Mouse (Mus musculus): ENCODE data around the gene Ppp2r3c. TPM values are rescaled to one million over a fixed set of nuclear protein-coding genes. Genes with fewer than 3 reads are reported as not detected.
"Not testable (repeated sequence)": the region's sequence is repeated elsewhere in the genome, so short reads cannot be mapped to it uniquely, and the experiment has no call there.

The Ppp2r3c gene
- total RNA-seq, 2 experiments from 2014 or later: 10.2 to 11.1 TPM

GRCm38 (mm10) chr12:55299336-55299735 lies 3.5 kb downstream of the Ppp2r3c start, which contains the start of gene 1110008L16Rik:
TSS of gene 1110008L16Rik (plus strand) at chr12:55299577.
- no peak for DNase-seq
- intact Hi-C loops (cut with DNase I; ENCODE audit: low total_unique reads): no loop called here

GRCm38 (mm10) chr12:55298112-55298511 lies 4.7 kb downstream of the Ppp2r3c start:
- no peak for DNase-seq
- intact Hi-C loops (cut with DNase I; ENCODE audit: low total_unique reads): no loop called here

- intact Hi-C loops (cut with DNase I; ENCODE audit: low total_unique reads); DNase-seq: not testable (repeated sequence)
Observed at GRCm38 (mm10) chr12:55277583-55277982, 25.2 kb downstream of the Ppp2r3c start.

GRCm38 (mm10) chr12:55272243-55272642 lies 30.6 kb downstream of the Ppp2r3c start:
- DNase-seq: no peak
- intact Hi-C loops (cut with DNase I; ENCODE audit: low total_unique reads): no loop called here

GRCm38 (mm10) chr12:55263385-55263784 lies 39.4 kb downstream of the Ppp2r3c start:
- intact Hi-C loops (cut with DNase I; ENCODE audit: low total_unique reads); DNase-seq: not testable (repeated sequence)

GRCm38 (mm10) chr12:55261950-55262349 lies 40.8 kb downstream of the Ppp2r3c start:
- intact Hi-C loops (cut with DNase I; ENCODE audit: low total_unique reads); DNase-seq: not testable (repeated sequence)

GRCm38 (mm10) chr12:55242243-55242642 lies 60.6 kb downstream of the Ppp2r3c start:
- intact Hi-C loops (cut with DNase I; ENCODE audit: low total_unique reads): not testable (repeated sequence)

GRCm38 (mm10) chr12:55230520-55230861 lies 72.3 kb downstream of the Ppp2r3c start:
- DNase-seq; intact Hi-C loops (cut with DNase I; ENCODE audit: low total_unique reads): not testable (repeated sequence)

More at GRCm38 (mm10) chr12:55242243-55242642, 60.6 kb downstream of the Ppp2r3c start:
- not testable (repeated sequence) for DNase-seq

- DNase-seq; intact Hi-C loops (cut with DNase I; ENCODE audit: low total_unique reads): not testable (repeated sequence)
Observed at GRCm38 (mm10) chr12:55229626-55230519, 72.9 kb downstream of the Ppp2r3c start, which contains the start of gene Srp54c. TSS of gene Srp54c (plus strand) at chr12:55230168.

Other genes with a start within 250 kb of the Ppp2r3c start
- gene 2700097O09Rik, start 222.9 kb downstream of the Ppp2r3c start, total RNA-seq (2021): 1 to 10 TPM; 5.1 to 5.6 TPM
- gene Srp54a, start 222.7 kb downstream of the Ppp2r3c start, total RNA-seq (2021): 10 to 100 TPM; 68.0 to 76.5 TPM
- 1 to 10 TPM; 3.3 to 7.4 TPM for gene Fam177a, start 178.5 kb downstream of the Ppp2r3c start, total RNA-seq (2021)
- 10 to 100 TPM; 32.5 to 33.3 TPM for gene Srp54b, start 147.9 kb downstream of the Ppp2r3c start, total RNA-seq (2021)
- 1 to 10 TPM; 3.4 to 6.0 TPM for gene 1700047I17Rik2, start 103.4 kb downstream of the Ppp2r3c start, total RNA-seq (2021)
- 10 to 100 TPM; 25.1 to 25.5 TPM for gene Srp54c, start 72.8 kb downstream of the Ppp2r3c start, total RNA-seq (2021)
- 1 to 10 TPM; 7.3 to 7.4 TPM for gene 1110008L16Rik, start 3.4 kb downstream of the Ppp2r3c start, total RNA-seq (2021)
- gene Psma6, start 81.2 kb upstream of the Ppp2r3c start, total RNA-seq (2021): 100 to 1,000 TPM; 183 to 185 TPM
- gene Nfkbia, start 189.6 kb upstream of the Ppp2r3c start, total RNA-seq (2021): 10 to 100 TPM; 22.8 to 38.3 TPM